Mouse (Mus musculus) large intestine, adult 2 months (tissue): ENCODE results near the gene Moap1. TPM values are rescaled to one million over a fixed set of nuclear protein-coding genes. Genes with fewer than 3 reads are reported as not detected.

ENCODE experiments used
- DNase-seq: peaks from one replicate; pipeline ENCODE4 v3.0.0-alpha.2; 2012; ENCODE audit warnings: low read depth, low spot score
- WGBS: fragments of 180-500 bp; shearing (Covaris S2); methylation state at CpG from one replicate; pipeline ENCODE4 v1.1.7; 2018; 5-methylcytosine and 5-hydroxymethylcytosine counted together
- polyA plus RNA-seq: library from polyadenylated mRNA; depleted of rRNA; stranded (reverse); fragments of >200 nt; gene quantifications from 2 replicates; pipeline ENCODE4 v1.2.3, GENCODE M21; 2012

The Moap1 gene
- polyA plus RNA-seq, 1 experiment: 0.45 TPM

DNA sequence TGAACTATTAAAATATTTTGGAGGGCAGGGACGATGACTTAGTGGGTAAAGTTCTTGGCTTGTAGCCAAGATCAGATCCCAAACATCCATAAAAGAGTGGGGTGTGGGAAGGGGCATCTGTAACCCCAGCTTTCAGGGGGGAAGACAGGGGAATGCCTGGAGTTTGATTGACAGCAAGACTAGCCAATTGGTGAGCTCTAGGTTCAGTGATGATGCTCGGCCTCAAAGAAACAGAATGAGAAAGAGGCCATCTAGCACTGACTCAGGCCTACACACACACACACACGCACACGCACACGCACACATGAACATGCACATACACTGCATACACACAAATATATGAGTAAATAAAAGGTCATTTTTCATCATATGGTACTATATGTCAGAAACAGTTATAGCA lies 33.6 kb downstream of the Moap1 start:
- no peak for DNase-seq
- WGBS: 85% methylated on average over 5 of the region's 5 CpGs

DNA sequence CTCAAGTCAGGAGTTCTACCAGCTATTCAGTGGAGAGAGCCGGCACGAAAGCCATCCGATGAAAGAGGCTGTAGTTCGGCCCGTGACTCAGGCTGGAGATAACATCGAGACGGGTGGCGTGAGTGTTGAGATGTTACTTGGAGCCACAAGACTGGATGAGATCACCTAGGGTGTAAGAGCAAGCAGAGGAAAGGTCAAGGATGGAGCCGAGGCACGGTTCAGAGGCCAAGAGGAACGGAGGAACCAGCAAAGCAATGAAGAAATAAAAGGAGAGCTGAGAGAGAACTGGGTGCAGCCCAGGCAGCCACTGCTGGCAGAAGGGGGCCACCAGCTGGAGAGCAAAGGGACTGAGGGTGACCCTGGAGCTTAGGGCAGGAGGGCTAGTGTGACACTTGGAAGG lies 35.2 kb downstream of the Moap1 start:
- 49% methylated on average over 11 of the region's 11 CpGs for WGBS
- DNase-seq: no peak

DNA sequence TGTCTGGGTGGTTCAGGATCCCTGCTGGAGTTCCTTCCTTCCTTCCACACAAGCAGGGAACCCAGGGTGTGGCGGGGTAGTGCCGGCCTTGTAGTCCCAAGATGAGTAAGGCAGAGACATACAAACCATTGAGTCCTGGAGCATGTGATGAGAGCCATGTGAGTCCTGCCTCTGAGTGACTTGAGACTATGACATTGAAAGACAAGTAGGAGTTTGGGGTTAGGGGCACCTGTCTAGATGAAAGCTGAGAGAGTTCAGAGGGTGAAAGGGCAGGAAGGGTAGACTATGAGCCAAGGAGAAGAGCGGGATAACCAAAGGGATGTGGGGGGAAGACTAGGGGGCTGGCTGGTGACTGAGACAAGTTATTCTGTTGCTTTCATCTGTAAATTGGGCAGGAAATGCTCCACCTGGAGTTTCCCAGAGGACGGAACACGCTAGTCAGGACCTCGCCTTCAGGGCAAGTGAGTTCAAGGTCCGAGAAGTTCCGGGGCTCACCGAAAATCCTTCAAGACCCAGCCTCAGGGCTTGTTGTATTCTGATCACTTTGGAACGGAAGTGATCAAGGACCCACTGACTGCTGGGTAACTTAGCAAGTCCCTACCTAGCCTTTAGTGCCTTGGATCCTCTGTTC lies 36.5 kb downstream of the Moap1 start:
- 60% methylated on average over 10 of the region's 10 CpGs for WGBS

DNA sequence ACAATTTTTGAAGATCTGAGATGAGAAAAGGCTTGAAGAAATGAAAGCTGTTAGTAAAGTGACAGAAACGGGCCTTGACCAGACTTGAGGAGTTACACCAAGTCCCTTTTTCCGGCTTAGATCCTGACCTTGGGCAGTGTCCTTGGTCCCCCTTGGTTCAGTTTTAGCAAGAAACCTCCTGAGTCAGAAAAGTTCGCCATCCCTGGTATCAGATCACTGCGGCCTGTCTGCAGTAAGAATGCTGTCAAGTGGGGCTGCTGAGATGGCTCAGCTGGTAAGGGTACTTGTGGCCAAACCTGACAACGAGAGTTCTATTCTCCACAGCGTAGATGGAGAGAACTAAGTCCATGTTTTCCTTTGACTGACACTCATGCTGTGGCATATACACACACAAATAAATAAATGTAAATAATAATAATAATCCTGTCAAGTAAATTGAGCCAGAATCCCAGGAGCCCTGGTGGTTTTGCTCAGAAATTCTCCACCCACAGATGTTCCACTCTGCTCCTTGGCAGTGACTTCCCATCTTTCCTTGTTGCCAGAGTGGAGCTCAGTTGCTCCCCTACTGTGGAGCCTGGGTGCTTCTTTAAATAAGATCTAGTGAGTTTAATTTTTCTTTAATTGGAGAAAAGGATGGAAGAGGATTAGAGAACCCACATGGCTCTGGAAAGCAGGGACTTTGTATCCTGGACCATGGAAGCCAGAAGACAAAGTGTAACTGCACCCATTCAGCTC lies 37.4 kb downstream of the Moap1 start:
- WGBS: 81% methylated on average over 6 of the region's 6 CpGs
- no peak for DNase-seq

More for the DNA sequence above, 36.5 kb downstream of the Moap1 start:
- DNase-seq: no peak

DNA sequence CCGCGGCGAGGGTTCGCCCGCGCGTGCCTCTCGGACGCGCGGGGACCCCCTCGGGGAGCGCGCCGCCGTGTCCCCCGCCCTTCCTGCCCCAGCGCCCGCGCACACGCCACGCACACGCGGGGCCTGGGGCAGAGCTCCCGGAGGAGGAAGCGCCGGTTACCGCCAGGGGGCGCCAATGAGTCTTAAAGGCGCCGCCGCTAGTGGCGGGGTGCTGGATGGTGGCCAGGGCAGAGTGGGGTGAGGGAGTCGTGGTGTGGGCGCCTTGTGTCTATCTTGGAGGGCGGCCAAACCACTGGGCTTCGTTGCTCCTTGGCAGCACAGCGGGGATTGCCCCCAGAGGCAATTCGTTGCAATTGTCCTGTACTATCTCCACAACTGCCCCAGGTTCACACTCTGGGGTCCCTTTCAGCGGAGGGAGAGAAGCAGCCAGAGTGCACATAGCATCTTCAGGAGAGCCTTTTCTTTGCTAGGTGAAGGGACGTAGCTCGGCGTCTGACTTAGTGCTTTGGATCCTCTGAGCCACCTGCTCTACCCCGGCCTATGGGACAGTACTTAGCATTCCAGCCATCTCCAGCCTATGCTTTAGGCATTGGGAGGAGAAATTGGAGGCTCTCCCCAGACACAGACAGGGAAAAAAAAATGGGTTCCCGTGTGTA lies 38.1 kb downstream of the Moap1 start:
- WGBS: 2% methylated on average over 45 of the region's 45 CpGs
- DNase-seq: no peak

DNA sequence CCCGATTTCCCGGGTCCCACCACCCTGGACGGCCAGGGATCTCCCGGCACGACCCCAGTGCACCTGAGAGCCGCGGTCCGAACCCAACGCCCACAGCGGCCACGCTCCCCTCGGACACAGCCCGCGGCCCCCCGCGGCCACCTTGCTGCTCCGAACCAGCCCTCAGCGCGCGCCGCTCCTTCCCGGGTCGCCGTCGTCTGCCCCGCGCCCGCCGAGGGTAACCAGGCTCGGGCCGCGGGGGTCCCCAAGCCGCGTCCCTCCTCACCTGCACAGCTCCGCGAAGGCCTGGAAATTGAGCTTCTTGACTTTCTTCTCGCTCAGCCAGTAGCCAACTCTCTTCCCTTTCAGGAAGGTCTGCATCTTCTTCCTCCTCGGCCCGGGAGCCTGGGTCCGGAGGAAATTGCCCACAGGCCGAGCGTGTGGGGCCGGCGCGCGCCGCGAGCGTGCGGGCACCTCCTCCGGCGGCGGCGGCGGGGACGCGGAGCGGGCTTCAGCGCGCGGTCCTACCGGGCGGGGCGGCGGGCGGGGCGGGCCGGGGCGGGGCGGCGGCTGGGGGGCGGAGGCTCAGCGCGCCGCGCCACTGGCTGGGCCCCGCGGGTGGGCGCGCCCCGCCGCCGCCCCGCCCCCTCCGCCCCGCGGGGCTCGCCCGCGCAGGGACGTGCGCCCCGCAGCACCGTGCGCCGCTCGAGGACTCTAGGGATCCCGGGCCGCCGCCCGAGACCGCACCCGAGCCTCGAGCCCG lies 38.8 kb downstream of the Moap1 start, which contains the start of gene Itpk1:
Gene Itpk1, minus strand, starts transcription at position 474 of the 742 bp plus-strand sequence.
- 3% methylated on average over 98 of the region's 105 CpGs for WGBS
- no peak for DNase-seq

DNA sequence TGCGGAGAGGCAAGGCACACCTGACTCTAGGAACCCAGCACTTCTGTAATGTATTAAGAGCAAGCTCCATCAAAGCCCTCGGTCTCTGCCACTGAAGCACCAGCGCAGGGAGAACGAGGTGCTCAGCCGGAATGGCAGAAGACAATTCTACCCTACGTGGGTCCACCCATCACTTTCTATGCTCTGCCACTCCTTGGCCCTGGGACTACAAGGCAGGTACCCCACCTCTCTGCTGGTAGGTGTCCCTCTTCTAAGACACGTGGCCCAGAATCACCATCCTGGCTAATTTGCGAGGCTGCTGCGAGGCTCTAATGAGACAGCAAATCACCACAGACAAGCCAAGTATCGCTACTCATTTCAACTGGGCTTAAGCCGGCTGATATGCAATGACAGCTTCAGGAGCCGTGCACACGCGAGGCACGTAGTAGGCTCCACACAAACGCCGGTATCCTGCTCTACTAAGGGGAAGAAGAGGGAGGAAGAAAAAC lies 39.5 kb downstream of the Moap1 start:
- 7% methylated on average over 17 of the region's 17 CpGs for WGBS
- DNase-seq: no peak

DNA sequence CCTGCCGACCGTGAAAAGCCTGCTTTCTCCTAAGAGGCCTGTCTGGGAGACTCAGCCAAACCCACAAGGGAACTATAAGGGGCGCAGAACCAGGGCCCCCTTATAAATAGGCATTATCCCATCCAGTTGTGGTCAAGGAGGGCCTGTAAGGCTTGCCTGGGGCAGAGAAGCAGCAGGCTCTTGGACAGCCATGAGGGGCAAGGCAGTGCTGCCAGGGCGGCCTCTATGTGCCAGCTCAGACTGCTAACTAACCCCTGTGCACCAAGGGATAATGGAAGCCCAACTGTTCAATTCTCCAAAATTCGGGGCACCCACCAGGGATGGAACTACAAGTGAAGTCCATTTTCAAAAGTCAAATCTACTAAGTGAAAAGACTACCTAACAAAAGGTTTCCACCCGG lies 40.0 kb downstream of the Moap1 start:
- no peak for DNase-seq
- 42% methylated on average over 6 of the region's 6 CpGs for WGBS

DNA sequence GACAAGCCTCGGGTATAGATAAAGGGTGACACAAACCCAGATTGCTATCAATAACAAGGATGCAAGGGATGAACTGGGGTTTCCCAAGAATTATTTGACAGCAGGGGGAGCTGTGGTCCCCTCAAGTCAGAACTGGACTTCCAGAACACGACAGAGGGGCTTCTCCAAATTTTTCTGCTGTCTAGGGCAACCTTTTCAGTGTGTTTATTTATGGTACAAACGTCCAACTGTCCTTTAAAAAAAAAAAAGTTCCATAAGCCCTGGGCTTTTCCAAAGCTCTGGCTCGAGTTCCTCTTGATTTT lies 40.4 kb downstream of the Moap1 start:
- DNase-seq: no peak
- 7% methylated on average over 4 of the region's 4 CpGs for WGBS

DNA sequence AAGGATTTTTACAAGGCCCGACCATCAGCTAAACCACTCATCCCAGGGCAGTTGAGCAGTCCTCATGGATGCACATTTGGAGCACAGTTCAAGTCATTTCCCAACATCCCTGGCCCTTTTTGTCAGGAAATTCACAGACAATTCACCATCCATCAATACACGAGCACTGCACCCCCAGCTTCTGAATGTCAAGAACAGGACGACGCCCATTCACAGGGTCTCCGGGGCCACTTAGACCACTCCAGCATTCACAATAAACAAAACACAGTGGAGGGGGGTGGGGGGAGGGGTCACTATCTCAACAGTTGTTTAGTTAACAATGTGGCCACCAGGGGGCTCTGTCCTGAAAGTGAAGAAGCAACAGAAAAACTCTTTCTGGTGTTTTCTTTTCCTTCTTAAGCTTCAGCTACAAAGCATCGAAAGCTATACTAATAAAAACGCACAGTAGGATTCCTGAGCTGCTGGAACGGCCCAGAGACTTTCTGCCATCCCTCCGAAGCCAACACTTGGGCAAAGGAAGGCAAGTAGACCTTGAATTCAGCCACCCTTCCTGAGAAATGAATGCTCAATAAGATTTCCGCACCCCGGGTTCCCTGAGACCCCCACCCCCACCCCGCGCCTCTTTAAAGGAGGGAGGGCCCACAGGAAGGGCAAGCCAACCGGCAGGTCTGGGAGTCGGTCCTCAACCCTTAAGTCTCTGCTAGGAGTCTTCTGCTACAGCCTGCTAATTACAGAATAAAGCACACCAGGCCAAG lies 40.9 kb downstream of the Moap1 start:
- 16% methylated on average over 15 of the region's 15 CpGs for WGBS
- DNase-seq: no peak

DNA sequence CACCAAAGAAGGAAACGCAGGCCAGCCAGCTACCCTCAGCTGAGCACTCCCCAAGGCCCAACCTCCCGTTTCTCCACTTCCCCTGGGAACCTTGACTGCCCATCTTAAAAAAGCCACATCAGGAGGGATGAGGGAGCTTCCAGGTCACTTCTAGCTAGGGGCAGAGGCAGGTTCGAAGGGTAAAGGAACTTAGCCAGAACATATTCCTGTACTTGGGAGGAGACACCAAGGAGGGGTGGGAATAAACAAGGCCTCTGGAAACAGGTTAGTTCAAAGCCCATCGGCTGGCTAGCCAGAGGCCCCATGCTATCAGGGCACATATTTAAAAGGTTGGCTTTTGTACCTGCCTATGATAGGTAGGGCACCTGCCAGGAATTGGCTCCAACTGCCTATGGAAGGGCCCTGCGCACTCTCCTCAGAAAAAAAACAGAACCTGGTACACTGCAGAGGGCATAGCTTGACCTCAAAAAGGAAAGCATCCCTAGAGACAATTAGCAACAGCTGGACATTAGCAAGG lies 41.7 kb downstream of the Moap1 start:
- no peak for DNase-seq
- 54% methylated on average over 5 of the region's 5 CpGs for WGBS

DNA sequence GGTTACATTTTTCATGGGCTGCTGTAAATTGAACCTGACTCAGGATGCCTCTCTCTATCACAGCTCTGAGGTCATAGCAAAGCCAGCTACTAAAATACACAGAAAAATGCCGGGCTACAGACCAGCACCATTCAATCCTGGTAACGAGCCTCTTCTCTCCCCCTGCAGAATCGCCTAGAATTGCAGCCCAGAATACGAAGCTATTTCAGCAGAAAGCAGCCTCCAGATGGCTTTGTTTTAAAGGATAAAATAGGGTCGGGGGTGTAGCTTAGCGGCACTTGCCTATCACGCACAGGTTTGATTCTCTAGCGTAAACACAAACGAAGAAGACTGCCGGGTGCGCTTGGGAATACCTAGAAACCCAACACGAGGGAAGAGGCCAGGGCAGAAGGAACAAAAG lies 43.0 kb downstream of the Moap1 start:
- 70% methylated on average over 12 of the region's 12 CpGs for WGBS
- no peak for DNase-seq

DNA sequence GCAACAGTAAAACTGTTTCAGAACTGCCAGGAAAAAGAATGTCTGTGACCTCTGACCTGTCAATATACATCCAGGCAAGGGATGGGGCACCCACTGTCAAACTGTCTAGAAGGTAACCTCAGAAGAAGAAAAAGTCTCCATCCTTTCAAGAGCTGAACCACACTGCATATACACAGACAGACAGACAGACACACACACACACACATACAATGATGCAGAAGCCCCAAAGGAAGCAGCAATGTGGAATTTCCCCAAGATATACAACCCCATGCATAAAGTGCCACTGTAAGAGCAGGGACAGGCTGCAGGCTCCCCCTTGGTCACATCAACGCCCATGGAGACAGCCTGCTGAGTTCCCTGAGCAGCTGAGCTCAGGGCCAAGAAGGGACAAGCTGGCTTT lies 44.3 kb downstream of the Moap1 start:
- WGBS: 65% methylated on average over 1 of the region's 1 CpGs
- no peak for DNase-seq

DNA sequence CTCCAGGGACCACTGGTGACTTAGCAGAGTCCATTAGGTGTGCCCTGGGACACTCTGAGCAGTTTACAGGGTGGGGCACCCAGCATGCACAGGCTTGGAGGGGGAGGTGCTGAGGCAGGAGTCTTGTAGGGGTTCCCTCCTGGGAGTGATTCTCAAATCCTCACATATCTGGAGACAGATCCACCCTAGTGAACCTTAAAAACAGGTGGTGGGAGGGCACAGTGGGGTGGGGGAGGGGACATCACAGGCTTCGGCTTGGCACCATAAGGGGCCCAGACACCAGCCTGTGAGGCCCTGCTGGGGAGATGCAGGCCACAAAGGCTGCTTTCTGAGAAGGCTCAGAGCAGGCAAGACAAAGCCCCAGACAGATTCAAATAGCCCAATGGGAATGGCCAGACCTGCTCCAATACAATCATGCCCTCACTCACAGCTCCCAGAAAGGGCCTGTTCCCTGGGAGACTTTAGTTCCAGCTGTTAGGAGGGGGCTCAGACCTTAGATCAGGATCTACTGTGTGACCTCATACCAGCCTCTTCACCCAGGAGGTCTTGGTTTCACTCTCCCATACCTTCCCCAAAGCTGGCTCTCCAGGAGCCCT lies 45.3 kb downstream of the Moap1 start:
- no peak for DNase-seq
- WGBS: 57% methylated on average over 1 of the region's 1 CpGs

DNA sequence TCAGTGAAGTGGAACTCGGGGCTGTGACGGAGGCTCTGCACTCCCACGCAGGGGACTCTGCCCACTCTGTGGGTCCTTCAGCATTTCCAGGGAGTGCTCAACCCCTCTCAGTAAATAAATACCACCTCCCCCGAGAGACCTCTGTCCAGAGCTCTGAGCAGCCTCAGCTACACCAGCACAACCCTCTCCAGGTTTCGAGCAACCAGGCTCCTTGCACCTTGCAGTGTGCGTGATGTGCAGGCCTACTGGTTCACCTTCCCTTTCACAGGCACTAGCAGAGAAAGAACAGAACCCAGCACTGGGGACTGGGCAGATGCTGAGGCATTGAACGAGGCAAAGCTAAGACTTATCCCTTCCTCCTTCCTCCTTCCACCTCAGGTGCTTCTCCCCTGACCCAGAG lies 46.1 kb downstream of the Moap1 start:
- WGBS: 74% methylated on average over 7 of the region's 7 CpGs
- DNase-seq: no peak

DNA sequence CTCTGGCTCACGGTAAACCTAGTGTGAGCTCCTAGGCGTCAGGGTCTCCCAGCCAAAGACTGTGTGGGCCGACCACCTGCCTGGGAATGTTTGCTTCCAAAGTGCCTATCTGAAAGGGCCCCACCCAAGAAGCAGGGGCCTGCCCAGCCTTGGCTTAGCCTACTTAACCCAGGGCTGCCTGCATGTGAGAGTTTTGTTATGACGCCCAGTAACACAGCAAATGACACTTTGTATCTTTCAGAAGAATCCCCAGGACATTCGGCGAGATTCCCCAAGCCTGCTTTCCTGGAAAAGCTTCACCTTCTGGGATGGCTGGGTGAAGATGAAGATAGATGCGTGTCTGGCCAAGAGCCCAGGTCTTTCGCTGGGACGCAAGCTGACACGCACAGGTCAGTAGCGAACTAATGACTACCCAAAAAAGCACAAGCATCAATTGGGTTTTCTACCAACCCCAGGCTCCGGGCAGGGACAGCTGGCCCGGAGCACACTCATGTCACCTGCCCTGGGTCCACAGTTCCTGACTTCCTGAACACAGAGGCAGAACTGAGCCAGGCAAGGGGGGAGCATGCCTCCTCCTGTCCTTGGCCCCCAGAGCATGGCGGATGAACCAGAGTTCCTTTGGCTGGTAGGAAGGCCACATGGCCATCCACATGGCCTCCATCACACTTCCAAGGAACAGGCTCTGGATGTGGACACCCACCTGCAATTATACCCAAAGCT lies 46.7 kb downstream of the Moap1 start:
- no peak for DNase-seq
- WGBS: 68% methylated on average over 14 of the region's 14 CpGs

DNA sequence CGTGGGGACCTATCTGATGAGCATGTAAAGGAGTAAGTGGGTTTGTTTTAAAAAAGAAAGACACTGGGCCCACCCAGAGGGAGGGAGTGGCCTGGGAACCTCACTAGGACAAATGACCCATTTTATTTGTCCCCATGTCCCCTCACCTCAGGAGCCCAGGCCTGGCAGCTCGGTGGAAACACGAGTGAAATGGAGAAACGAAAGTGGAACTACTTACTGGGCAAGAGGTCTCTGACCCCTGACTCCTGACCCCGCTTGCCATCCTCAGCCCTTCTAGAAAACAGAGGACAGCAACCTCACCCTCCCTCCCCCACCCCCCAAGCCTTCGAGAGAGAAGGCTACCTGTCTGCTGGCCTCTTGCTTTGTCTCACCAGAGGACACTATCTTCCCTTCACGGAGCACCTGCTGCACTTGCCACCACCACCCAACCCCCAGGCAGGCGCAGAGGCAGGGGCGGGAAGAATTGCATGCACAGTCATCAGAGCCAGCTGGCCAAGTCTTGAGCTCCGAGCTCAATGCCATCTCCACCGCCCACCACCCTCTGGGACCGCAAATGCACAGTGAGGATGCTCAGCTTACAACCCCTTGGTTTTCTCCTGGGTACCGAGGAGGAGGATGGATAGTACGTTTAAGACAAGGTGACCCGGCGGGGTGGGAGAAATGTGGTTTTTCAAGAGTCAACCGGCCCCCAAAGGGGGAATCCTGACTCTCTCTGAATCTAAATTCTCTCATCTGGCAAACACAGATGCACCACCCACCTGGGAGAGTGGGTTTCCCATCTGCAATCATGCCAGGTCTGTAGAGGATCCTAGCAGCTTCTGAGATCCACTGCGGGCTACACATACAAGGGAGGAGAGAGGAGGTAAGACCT lies 47.9 kb downstream of the Moap1 start:
- no peak for DNase-seq
- WGBS: 69% methylated on average over 18 of the region's 18 CpGs
